Mouse (Mus musculus) neural tube, embryonic 14.5 days (tissue): Measurements from ENCODE around the gene Plekhg5. TPM values are rescaled to one million over a fixed set of nuclear protein-coding genes. Genes with fewer than 3 reads are reported as not detected.

Experiments
- ATAC-seq: fragments of 200-750 bp; cut with Nextera tagmentation; 2 replicates; pipeline ENCODE4 v1.8.0; 2017; ENCODE audit warnings: low read depth, mild to moderate bottlenecking, moderate TSS enrichment, moderate library complexity
- H3K27ac ChIP-seq: fragments of 300-500 bp; sonication (generic); 2 replicates; pipeline ENCODE4 v1.5.1; 2014; ENCODE audit warnings: low read depth, mild to moderate bottlenecking, control low read depth, low read length, moderate library complexity, mixed read lengths
- H3K27me3 ChIP-seq: fragments of 300-500 bp; sonication (generic); 2 replicates; pipeline ENCODE4 v1.6.1; 2014; ENCODE audit warnings: low read length; ENCODE audit not compliant: control insufficient read depth, insufficient read depth
- H3K36me3 ChIP-seq: fragments of 300-500 bp; sonication (generic); 2 replicates; pipeline ENCODE4 v1.6.1; 2014; ENCODE audit warnings: low read length, mixed read lengths; ENCODE audit not compliant: control insufficient read depth, insufficient read depth
- H3K4me1 ChIP-seq: fragments of 300-500 bp; sonication (generic); 2 replicates; pipeline ENCODE4 v1.6.1; 2014; ENCODE audit warnings: low read length; ENCODE audit not compliant: control insufficient read depth, insufficient read depth
- H3K4me2 ChIP-seq: fragments of 300-500 bp; sonication (generic); 2 replicates; pipeline ENCODE4 v1.6.1; 2014; ENCODE audit warnings: mild to moderate bottlenecking, low read depth, low read length, control low read depth
- H3K4me3 ChIP-seq: fragments of 300-500 bp; sonication (generic); 2 replicates; pipeline ENCODE4 v1.5.1; 2014; ENCODE audit warnings: low read depth, low read length, control low read depth, mixed read lengths
- H3K9ac ChIP-seq: fragments of 300-500 bp; sonication (generic); replicated peaks from 2 replicates; pipeline ENCODE4 v1.6.1; 2014; ENCODE audit warnings: low read depth, mild to moderate bottlenecking, control low read depth, low read length, mixed read lengths
- H3K9me3 ChIP-seq: fragments of 300-500 bp; sonication (generic); 2 replicates; pipeline ENCODE4 v1.6.1; 2016; ENCODE audit warnings: low read length; ENCODE audit not compliant: control insufficient read depth
- WGBS: fragments of 180-500 bp; shearing (Covaris S2); extraction: QIAGEN DNeasy Blood & Tissue Kit; methylation state at CpG from one replicate; pipeline ENCODE4 v1.1.7; 2014; 5-methylcytosine and 5-hydroxymethylcytosine counted together
- polyA plus RNA-seq: library from polyadenylated mRNA; unstranded; fragments of >200 nt; fragmentation: Nextera tagmentation; extraction: Ambion mirVana; gene quantifications from 2 replicates; pipeline ENCODE4 v1.2.1, GENCODE M21; 2014

The Plekhg5 gene
- polyA plus RNA-seq, 1 experiment from 2014 or later = 9.6 TPM

- Histone ChIP-seq H3K27ac (no peak overlapping the region), H3K9ac (no peak overlapping the region), H3K9me3 (no peaks in the 10 kb centered on the region), H3K4me2 (no peak overlapping the region), H3K27me3 (peaks cover 55% of the 10 kb centered on the region), H3K4me3 (no peak overlapping the region), H3K4me1 (peaks cover 14% of the 10 kb centered on the region), H3K36me3 (no peaks in the 10 kb centered on the region)
- 25% methylated on average over 10 of the region's 10 CpGs for WGBS
- ATAC-seq = no peak
Measured at GRCm38 (mm10) chr4:152132772-152133169, 60.5 kb downstream of the Plekhg5 start.

- Histone ChIP-seq H3K27me3 (peaks cover 50% of the 10 kb centered on the region), H3K9ac (no peak overlapping the region), H3K4me2 (no peak overlapping the region), H3K9me3 (no peaks in the 10 kb centered on the region), H3K4me1 (peaks cover 14% of the 10 kb centered on the region), H3K27ac (no peak overlapping the region), H3K4me3 (no peak overlapping the region), H3K36me3 (no peaks in the 10 kb centered on the region)
- 41% methylated on average over 5 of the region's 5 CpGs for WGBS
- ATAC-seq = no peak
Measured at GRCm38 (mm10) chr4:152133213-152133612, 60.9 kb downstream of the Plekhg5 start.

GRCm38 (mm10) chr4:152134507-152134906 is 62.2 kb downstream of the Plekhg5 start:
- no peak overlapping the region for H3K9ac ChIP-seq
- no peaks in the 10 kb centered on the region for H3K9me3 ChIP-seq
- no peak overlapping the region for H3K27ac ChIP-seq
- H3K4me2 ChIP-seq = no peak overlapping the region
- H3K4me1 ChIP-seq = peaks cover 22% of the 10 kb centered on the region
- peaks cover 43% of the 10 kb centered on the region for H3K27me3 ChIP-seq
- ATAC-seq = no peak
- no peaks in the 10 kb centered on the region for H3K36me3 ChIP-seq
- H3K4me3 ChIP-seq = no peak overlapping the region

GRCm38 (mm10) chr4:152135363-152135762 is 63.1 kb downstream of the Plekhg5 start:
- ATAC-seq = no peak
- H3K9ac ChIP-seq = no peak overlapping the region
- 87% methylated on average over 12 of the region's 12 CpGs for WGBS
- no peaks in the 10 kb centered on the region for H3K36me3 ChIP-seq
- H3K4me2 ChIP-seq = no peak overlapping the region
- H3K27me3 ChIP-seq = peaks cover 36% of the 10 kb centered on the region
- H3K9me3 ChIP-seq = no peaks in the 10 kb centered on the region
- peaks cover 22% of the 10 kb centered on the region for H3K4me1 ChIP-seq
- H3K27ac ChIP-seq = no peak overlapping the region
- H3K4me3 ChIP-seq = no peak overlapping the region

GRCm38 (mm10) chr4:152136112-152136875 is 64.0 kb downstream of the Plekhg5 start:
- ATAC-seq = no peak
- peaks cover 26% of the 10 kb centered on the region for H3K27me3 ChIP-seq

GRCm38 (mm10) chr4:152136876-152137250 is 64.6 kb downstream of the Plekhg5 start:
- no peak for ATAC-seq
- H3K4me1 ChIP-seq = peaks cover 10% of the 10 kb centered on the region; the same call in 1 of the 2 replicates
- WGBS = 94% methylated on average over 2 of the region's 2 CpGs
- H3K9me3 ChIP-seq = no peaks in the 10 kb centered on the region
- no peak overlapping the region for H3K4me2 ChIP-seq
- H3K36me3 ChIP-seq = no peaks in the 10 kb centered on the region
- H3K9ac ChIP-seq = no peak overlapping the region
- H3K4me3 ChIP-seq = no peak overlapping the region
- peaks cover 21% of the 10 kb centered on the region for H3K27me3 ChIP-seq
- H3K27ac ChIP-seq = no peak overlapping the region

More at GRCm38 (mm10) chr4:152136112-152136875, 64.0 kb downstream of the Plekhg5 start:
- Histone ChIP-seq H3K36me3 (no peaks in the 10 kb centered on the region), H3K4me2 (no peak overlapping the region), H3K9ac (no peak overlapping the region), H3K27ac (no peak overlapping the region), H3K4me1 (peaks cover 14% of the 10 kb centered on the region), H3K9me3 (no peaks in the 10 kb centered on the region), H3K4me3 (no peak overlapping the region)
- WGBS = 24% methylated on average over 6 of the region's 6 CpGs

GRCm38 (mm10) chr4:152138497-152139260 is 66.4 kb downstream of the Plekhg5 start:
- peaks cover 10% of the 10 kb centered on the region for H3K27me3 ChIP-seq
- peak; percentile 73 for ATAC-seq
- H3K4me3 ChIP-seq = peak overlapping the region; percentile 32
- peaks cover 8% of the 10 kb centered on the region; the same call in 1 of the 2 replicates for H3K4me1 ChIP-seq
- no peaks in the 10 kb centered on the region for H3K36me3 ChIP-seq
- no peaks in the 10 kb centered on the region for H3K9me3 ChIP-seq
- peak overlapping the region; percentile 54 for H3K4me2 ChIP-seq
- WGBS = 3% methylated on average over 49 of the region's 51 CpGs
- H3K27ac ChIP-seq = no peak overlapping the region
- no peak overlapping the region for H3K9ac ChIP-seq

GRCm38 (mm10) chr4:152140441-152140840 is 68.1 kb downstream of the Plekhg5 start:
- peaks cover 5% of the 10 kb centered on the region for H3K27me3 ChIP-seq
- H3K4me1 ChIP-seq = peaks cover 8% of the 10 kb centered on the region; the same call in 1 of the 2 replicates
- no peak overlapping the region for H3K4me2 ChIP-seq
- no peak overlapping the region for H3K9ac ChIP-seq
- WGBS = 33% methylated on average over 6 of the region's 6 CpGs
- H3K27ac ChIP-seq = no peak overlapping the region
- no peaks in the 10 kb centered on the region for H3K9me3 ChIP-seq
- no peaks in the 10 kb centered on the region for H3K36me3 ChIP-seq
- no peak overlapping the region for H3K4me3 ChIP-seq
- ATAC-seq = no peak

GRCm38 (mm10) chr4:152141521-152142135 is 69.3 kb downstream of the Plekhg5 start:
- H3K36me3 ChIP-seq = no peaks in the 10 kb centered on the region
- H3K4me1 ChIP-seq = peaks cover 8% of the 10 kb centered on the region; the same call in 1 of the 2 replicates
- H3K4me3 ChIP-seq = no peak overlapping the region
- no peak for ATAC-seq
- H3K27me3 ChIP-seq = peaks cover 5% of the 10 kb centered on the region
- H3K9me3 ChIP-seq = no peaks in the 10 kb centered on the region
- WGBS = 59% methylated on average over 8 of the region's 8 CpGs
- H3K4me2 ChIP-seq = no peak overlapping the region
- no peak overlapping the region for H3K9ac ChIP-seq
- H3K27ac ChIP-seq = no peak overlapping the region
